Mouse (Mus musculus): ENCODE results near the gene Rell1. TPM values are rescaled to one million over a fixed set of nuclear protein-coding genes. Genes with fewer than 3 reads are reported as not detected.

Gene Rell1
- total RNA-seq (2023): 48.9 and 56.8 TPM in 2 replicates

DNA sequence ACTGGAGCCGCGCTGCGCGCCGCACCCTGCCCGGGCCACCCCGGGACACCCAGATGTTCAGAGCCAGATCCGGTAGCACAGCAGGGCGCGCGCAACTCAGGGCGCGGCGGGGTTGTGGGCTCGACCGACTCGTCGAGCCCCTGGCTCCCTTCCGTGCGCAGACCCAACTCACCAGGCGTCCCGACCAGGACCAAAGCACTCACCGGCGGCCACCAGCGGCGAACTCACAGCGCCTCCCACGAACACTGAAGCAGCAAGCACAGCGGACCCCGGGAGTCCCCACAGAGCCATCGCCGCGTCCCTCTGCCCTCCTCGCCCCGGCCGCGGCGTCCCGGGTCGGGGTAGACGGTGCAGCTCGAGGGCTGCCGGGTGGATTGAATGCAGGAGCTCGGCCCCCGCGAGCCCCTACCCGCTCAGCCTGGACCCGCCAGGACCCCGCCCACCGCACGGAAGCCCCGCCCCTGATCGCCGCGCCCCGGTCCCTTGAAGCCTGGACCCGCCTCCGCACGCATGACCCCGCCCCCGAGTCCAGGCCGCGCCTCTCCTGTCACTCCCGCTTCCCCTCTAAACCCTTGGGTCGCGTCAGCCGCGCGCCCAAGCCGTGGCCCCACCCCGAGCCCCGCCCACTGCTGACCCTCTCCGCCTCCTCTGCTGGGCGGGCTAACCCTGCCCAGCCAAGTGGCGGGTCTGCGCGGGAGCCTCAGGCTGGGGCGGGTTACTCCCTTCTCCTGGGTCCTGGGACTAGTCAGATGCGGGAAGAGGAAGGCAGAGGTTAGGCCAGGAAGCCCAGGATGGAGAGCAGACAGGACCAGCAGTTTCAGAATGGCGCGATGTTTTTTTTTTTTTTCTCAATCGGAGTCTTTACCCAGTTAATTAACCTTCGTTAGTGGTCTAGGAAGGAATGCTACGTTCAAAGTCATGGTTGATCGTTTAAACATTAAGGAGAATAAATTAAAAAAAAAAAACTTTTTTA lies at the start of gene Rell1:
Rell1 (minus strand) TSS at position 455 of the 973 bp plus-strand sequence.

Other genes starting within 250 kb of the Rell1 start
- gene 0610040J01Rik, start 156.5 kb downstream of the Rell1 start, total RNA-seq (2023): 1.8 and 2.1 TPM in 2 replicates
- gene Pgm2, start 124.1 kb upstream of the Rell1 start, total RNA-seq (2023): 33.1 and 36.7 TPM in 2 replicates
- gene Tbc1d1, start 187.4 kb upstream of the Rell1 start, total RNA-seq (2023): 73.4 and 85.1 TPM in 2 replicates

All from neutrophil, adult 65 days (primary cell).